Mouse (Mus musculus) MEL-GATA-1-ER (cell line): Measurements from ENCODE around the gene Slc7a7.
A peak's percentile ranks its signal among the peaks of the same experiment; 100 is the strongest.

Experiments
- DNase-seq: peaks from one replicate; pipeline ENCODE4 v3.0.0-alpha.2; 2012; ENCODE audit warnings: low read depth; ENCODE audit errors: extremely low read depth

Gene Slc7a7

GRCm38 (mm10) chr14:54417623-54418081 is at the start of gene Slc7a7:
Slc7a7 (minus strand) TSS chr14:54417780.
- peak; percentile 88 for DNase-seq

GRCm38 (mm10) chr14:54464293-54465005 is 46.9 kb upstream of the Slc7a7 start:
- peak; percentile 67 for DNase-seq

- DNase-seq, result no peak
Measured at GRCm38 (mm10) chr14:54463959-54464292, 46.3 kb upstream of the Slc7a7 start, which contains the start of gene Lrp10. Lrp10 (plus strand) TSS chr14:54464137.

GRCm38 (mm10) chr14:54463108-54463958 is 45.8 kb upstream of the Slc7a7 start:
- DNase-seq, result peak; percentile 78

- DNase-seq, result no peak
Measured at GRCm38 (mm10) chr14:54462146-54462545, 44.6 kb upstream of the Slc7a7 start.

- peak; percentile 49 for DNase-seq
Measured at GRCm38 (mm10) chr14:54457907-54458569, 40.5 kb upstream of the Slc7a7 start.

GRCm38 (mm10) chr14:54454669-54455528 is 37.3 kb upstream of the Slc7a7 start:
- no peak for DNase-seq

- no peak for DNase-seq
Measured at GRCm38 (mm10) chr14:54453566-54453965, 36.0 kb upstream of the Slc7a7 start.

- no peak for DNase-seq
Measured at GRCm38 (mm10) chr14:54445476-54445875, 27.9 kb upstream of the Slc7a7 start.

- DNase-seq, result no peak
Measured at GRCm38 (mm10) chr14:54443712-54444618, 26.4 kb upstream of the Slc7a7 start.

- no peak for DNase-seq
Measured at GRCm38 (mm10) chr14:54443196-54443595, 25.6 kb upstream of the Slc7a7 start.

GRCm38 (mm10) chr14:54442548-54442947 is 25.0 kb upstream of the Slc7a7 start:
- DNase-seq, result no peak

- no peak for DNase-seq
Measured at GRCm38 (mm10) chr14:54441365-54441764, 23.8 kb upstream of the Slc7a7 start.

GRCm38 (mm10) chr14:54440538-54440937 is 23.0 kb upstream of the Slc7a7 start:
- DNase-seq, result no peak

- DNase-seq, result no peak
Measured at GRCm38 (mm10) chr14:54439610-54440009, 22.0 kb upstream of the Slc7a7 start.

GRCm38 (mm10) chr14:54439155-54439554 is 21.6 kb upstream of the Slc7a7 start:
- DNase-seq, result no peak

- no peak for DNase-seq
Measured at GRCm38 (mm10) chr14:54435194-54435918, 17.8 kb upstream of the Slc7a7 start.

- DNase-seq, result no peak
Measured at GRCm38 (mm10) chr14:54433941-54434531, 16.5 kb upstream of the Slc7a7 start.
